Mouse (Mus musculus) limb, embryonic 11.5 days (tissue): Measurements from ENCODE around the gene Cd47. TPM values are rescaled to one million over a fixed set of nuclear protein-coding genes. Genes with fewer than 3 reads are reported as not detected.
A peak's percentile ranks its signal among the peaks of the same experiment; 100 is the strongest.

Source experiments
- ATAC-seq: fragments of 200-750 bp; cut with Nextera tagmentation; 2 replicates; pipeline ENCODE4 v1.8.0; 2017; ENCODE audit warnings: low read depth; ENCODE audit not compliant: insufficient number of reproducible peaks, low FRiP score, low TSS enrichment
- DNase-seq: peaks from one replicate; pipeline ENCODE4 v3.0.0-alpha.2; 2015; ENCODE audit warnings: low spot score
- H3K27ac ChIP-seq: fragments of 300-500 bp; sonication (generic); replicated peaks from 2 replicates; pipeline ENCODE4 v1.5.1; 2014; ENCODE audit warnings: low read depth, mild to moderate bottlenecking, low read length
- H3K27me3 ChIP-seq: fragments of 300-500 bp; sonication (generic); 2 replicates; pipeline ENCODE4 v1.6.1; 2014; ENCODE audit warnings: mild to moderate bottlenecking, low read length, mixed read lengths; ENCODE audit not compliant: control insufficient read depth, insufficient read depth
- H3K36me3 ChIP-seq: fragments of 300-500 bp; sonication (generic); 2 replicates; pipeline ENCODE4 v1.6.1; 2014; ENCODE audit warnings: mild to moderate bottlenecking, low read length, moderate library complexity, mixed read lengths; ENCODE audit not compliant: control insufficient read depth, insufficient read depth
- H3K4me1 ChIP-seq: fragments of 300-500 bp; sonication (generic); 2 replicates; pipeline ENCODE4 v1.6.1; 2014; ENCODE audit warnings: low read length, mixed read lengths; ENCODE audit not compliant: control insufficient read depth, insufficient read depth
- H3K4me2 ChIP-seq: fragments of 300-500 bp; sonication (generic); 2 replicates; pipeline ENCODE4 v1.6.1; 2014; ENCODE audit warnings: low read depth, mild to moderate bottlenecking, moderate library complexity; ENCODE audit not compliant: severe bottlenecking
- H3K4me3 ChIP-seq: fragments of 300-500 bp; sonication (generic); 2 replicates; pipeline ENCODE4 v1.5.1; 2014; ENCODE audit warnings: low read depth, low read length
- H3K9ac ChIP-seq: fragments of 300-500 bp; sonication (generic); 2 replicates; pipeline ENCODE4 v1.6.1; 2014; ENCODE audit warnings: mild to moderate bottlenecking, low read length
- H3K9me3 ChIP-seq: fragments of 300-500 bp; sonication (generic); 2 replicates; pipeline ENCODE4 v1.6.1; 2016; ENCODE audit warnings: low read length; ENCODE audit not compliant: control insufficient read depth
- WGBS: fragments of 180-500 bp; shearing (Covaris S2); extraction: QIAGEN DNeasy Blood & Tissue Kit; methylation state at CpG from one replicate; pipeline ENCODE4 v1.1.7; 2014; 5-methylcytosine and 5-hydroxymethylcytosine counted together
- polyA plus RNA-seq: library from polyadenylated mRNA; unstranded; fragments of >200 nt; fragmentation: Nextera tagmentation; extraction: Ambion mirVana; gene quantifications from 2 replicates; pipeline ENCODE4 v1.2.1, GENCODE M21; 2014

Gene Cd47
- polyA plus RNA-seq, 1 experiment from 2014 or later, result 32.7 TPM

- WGBS, result 89% methylated on average over 18 of the region's 18 CpGs
- no peak for ATAC-seq
- Histone ChIP-seq H3K4me2 (no peak overlapping the region), H3K9me3 (no peaks in the 10 kb centered on the region), H3K36me3 (no peaks in the 10 kb centered on the region), H3K4me3 (no peak overlapping the region), H3K4me1 (peaks cover 6% of the 10 kb centered on the region; the same call in 1 of the 2 replicates), H3K9ac (no peak overlapping the region), H3K27me3 (no peaks in the 10 kb centered on the region), H3K27ac (no peak overlapping the region)
- DNase-seq, result no peak
Observed at GRCm38 (mm10) chr16:49807862-49808430, 7.6 kb downstream of the Cd47 start.

GRCm38 (mm10) chr16:49811897-49812296 is 11.6 kb downstream of the Cd47 start:
- DNase-seq, result no peak
- Histone ChIP-seq H3K9me3 (no peaks in the 10 kb centered on the region), H3K36me3 (no peaks in the 10 kb centered on the region), H3K27me3 (no peaks in the 10 kb centered on the region), H3K27ac (no peak overlapping the region), H3K4me3 (no peak overlapping the region), H3K4me1 (peaks cover 4% of the 10 kb centered on the region; the same call in 1 of the 2 replicates), H3K9ac (no peak overlapping the region), H3K4me2 (no peak overlapping the region)
- no peak for ATAC-seq
- 86% methylated on average over 2 of the region's 2 CpGs for WGBS

- H3K9ac ChIP-seq, result no peak overlapping the region
- peaks cover 4% of the 10 kb centered on the region; the same call in 1 of the 2 replicates for H3K4me1 ChIP-seq
- no peaks in the 10 kb centered on the region for H3K27me3 ChIP-seq
- DNase-seq (no peak), ATAC-seq (0 out of 2 replicates have a peak, but pooled peaks have one; percentile 54)
- H3K9me3 ChIP-seq, result no peaks in the 10 kb centered on the region
- no peak overlapping the region for H3K4me2 ChIP-seq
- WGBS, result 28% methylated on average over 10 of the region's 10 CpGs
- H3K36me3 ChIP-seq, result no peaks in the 10 kb centered on the region
- H3K4me3 ChIP-seq, result no peak overlapping the region
- no peak overlapping the region for H3K27ac ChIP-seq
Observed at GRCm38 (mm10) chr16:49812821-49813616, 12.7 kb downstream of the Cd47 start.

GRCm38 (mm10) chr16:49814419-49814818 is 14.1 kb downstream of the Cd47 start:
- H3K9ac ChIP-seq, result no peak overlapping the region
- peaks cover 4% of the 10 kb centered on the region; the same call in 1 of the 2 replicates for H3K4me1 ChIP-seq
- WGBS, result 67% methylated on average over 4 of the region's 4 CpGs
- no peak for DNase-seq
- H3K27me3 ChIP-seq, result no peaks in the 10 kb centered on the region
- H3K9me3 ChIP-seq, result no peaks in the 10 kb centered on the region
- H3K36me3 ChIP-seq, result no peaks in the 10 kb centered on the region
- no peak overlapping the region for H3K27ac ChIP-seq
- no peak for ATAC-seq
- H3K4me2 ChIP-seq, result no peak overlapping the region
- H3K4me3 ChIP-seq, result no peak overlapping the region

- H3K4me1 ChIP-seq, result peaks cover 4% of the 10 kb centered on the region; the same call in 1 of the 2 replicates
- 92% methylated on average over 3 of the region's 3 CpGs for WGBS
Observed at GRCm38 (mm10) chr16:49816889-49817288, 16.6 kb downstream of the Cd47 start.

GRCm38 (mm10) chr16:49818146-49818545 is 17.8 kb downstream of the Cd47 start:
- 81% methylated on average over 5 of the region's 5 CpGs for WGBS
- ATAC-seq (no peak), DNase-seq (no peak)
- Histone ChIP-seq H3K4me3 (no peak overlapping the region), H3K4me1 (no peaks in the 10 kb centered on the region; the same call in 1 of the 2 replicates), H3K9me3 (no peaks in the 10 kb centered on the region), H3K27me3 (no peaks in the 10 kb centered on the region), H3K4me2 (no peak overlapping the region), H3K27ac (no peak overlapping the region), H3K9ac (no peak overlapping the region), H3K36me3 (no peaks in the 10 kb centered on the region)

More at GRCm38 (mm10) chr16:49816889-49817288, 16.6 kb downstream of the Cd47 start:
- H3K4me2 ChIP-seq, result no peak overlapping the region
- H3K9ac ChIP-seq, result no peak overlapping the region
- H3K4me3 ChIP-seq, result no peak overlapping the region
- no peaks in the 10 kb centered on the region for H3K9me3 ChIP-seq
- no peak for DNase-seq
- H3K36me3 ChIP-seq, result no peaks in the 10 kb centered on the region
- no peak for ATAC-seq
- H3K27ac ChIP-seq, result no peak overlapping the region
- no peaks in the 10 kb centered on the region for H3K27me3 ChIP-seq

- no peak overlapping the region for H3K27ac ChIP-seq
- H3K4me3 ChIP-seq, result no peak overlapping the region
- H3K9ac ChIP-seq, result no peak overlapping the region
- H3K9me3 ChIP-seq, result no peaks in the 10 kb centered on the region
- H3K4me2 ChIP-seq, result no peak overlapping the region
- WGBS, result 51% methylated on average over 6 of the region's 6 CpGs
- ATAC-seq, result no peak
- H3K27me3 ChIP-seq, result no peaks in the 10 kb centered on the region
- no peaks in the 10 kb centered on the region for H3K36me3 ChIP-seq
- H3K4me1 ChIP-seq, result no peaks in the 10 kb centered on the region
- DNase-seq, result no peak
Observed at GRCm38 (mm10) chr16:49818627-49819026, 18.3 kb downstream of the Cd47 start.

GRCm38 (mm10) chr16:49819494-49819893 is 19.2 kb downstream of the Cd47 start:
- H3K9ac ChIP-seq, result no peak overlapping the region
- 81% methylated on average over 3 of the region's 3 CpGs for WGBS
- H3K9me3 ChIP-seq, result no peaks in the 10 kb centered on the region
- no peaks in the 10 kb centered on the region for H3K27me3 ChIP-seq
- no peak overlapping the region for H3K4me2 ChIP-seq
- H3K4me1 ChIP-seq, result no peaks in the 10 kb centered on the region
- no peaks in the 10 kb centered on the region for H3K36me3 ChIP-seq
- ATAC-seq (no peak), DNase-seq (no peak)
- H3K4me3 ChIP-seq, result no peak overlapping the region
- no peak overlapping the region for H3K27ac ChIP-seq
